Mouse (Mus musculus) adrenal gland, postnatal 4 days (tissue): Measurements from ENCODE around the gene Tpm1. TPM values are rescaled to one million over a fixed set of nuclear protein-coding genes. Genes with fewer than 3 reads are reported as not detected.

ENCODE experiments used
- DNase-seq, 2 experiments: peaks; one replicate each; pipeline ENCODE4 v3.0.0; 2021 to 2022; ENCODE audit warnings: low spot score in 2 of 2, mixed read lengths in 2 of 2
- total RNA-seq, 2 experiments: library from RNA; stranded (reverse); gene quantifications; 2 replicates each; pipeline ENCODE4 v1.2.3; 2021

The Tpm1 gene
- total RNA-seq, 2 experiments from 2014 or later, result 322 to 392 TPM

GRCm38 (mm10) chr9:67029518-67029917, 19.7 kb downstream of the Tpm1 start:
- DNase-seq, result no peak

DNA sequence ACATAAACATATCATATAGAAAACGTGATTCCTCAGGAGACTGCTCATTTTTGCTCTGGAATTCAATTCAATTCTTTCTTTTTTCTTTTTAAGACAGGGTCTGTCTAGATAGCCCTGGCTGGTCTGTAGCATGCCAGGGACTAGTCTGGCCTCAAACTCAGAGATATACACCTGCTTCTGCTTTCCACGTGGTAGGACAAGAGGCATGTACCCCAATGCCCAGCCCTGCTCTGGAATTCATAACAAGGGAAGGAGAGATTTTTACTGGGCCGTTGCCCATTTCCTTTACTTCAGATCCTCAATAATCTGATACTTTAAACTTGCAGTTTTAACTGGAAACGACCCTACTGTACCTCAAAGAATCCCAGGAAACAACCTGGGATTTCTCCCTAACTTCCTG, 20.3 kb downstream of the Tpm1 start:
- no peak for DNase-seq

- DNase-seq, result no peak
These were observed 21.0 kb downstream of the Tpm1 start for GRCm38 (mm10) chr9:67028133-67028724.

- DNase-seq, result no peak
These were observed 22.3 kb downstream of the Tpm1 start for GRCm38 (mm10) chr9:67026890-67027289.

GRCm38 (mm10) chr9:67026061-67026460, 23.1 kb downstream of the Tpm1 start:
- no peak for DNase-seq

DNA sequence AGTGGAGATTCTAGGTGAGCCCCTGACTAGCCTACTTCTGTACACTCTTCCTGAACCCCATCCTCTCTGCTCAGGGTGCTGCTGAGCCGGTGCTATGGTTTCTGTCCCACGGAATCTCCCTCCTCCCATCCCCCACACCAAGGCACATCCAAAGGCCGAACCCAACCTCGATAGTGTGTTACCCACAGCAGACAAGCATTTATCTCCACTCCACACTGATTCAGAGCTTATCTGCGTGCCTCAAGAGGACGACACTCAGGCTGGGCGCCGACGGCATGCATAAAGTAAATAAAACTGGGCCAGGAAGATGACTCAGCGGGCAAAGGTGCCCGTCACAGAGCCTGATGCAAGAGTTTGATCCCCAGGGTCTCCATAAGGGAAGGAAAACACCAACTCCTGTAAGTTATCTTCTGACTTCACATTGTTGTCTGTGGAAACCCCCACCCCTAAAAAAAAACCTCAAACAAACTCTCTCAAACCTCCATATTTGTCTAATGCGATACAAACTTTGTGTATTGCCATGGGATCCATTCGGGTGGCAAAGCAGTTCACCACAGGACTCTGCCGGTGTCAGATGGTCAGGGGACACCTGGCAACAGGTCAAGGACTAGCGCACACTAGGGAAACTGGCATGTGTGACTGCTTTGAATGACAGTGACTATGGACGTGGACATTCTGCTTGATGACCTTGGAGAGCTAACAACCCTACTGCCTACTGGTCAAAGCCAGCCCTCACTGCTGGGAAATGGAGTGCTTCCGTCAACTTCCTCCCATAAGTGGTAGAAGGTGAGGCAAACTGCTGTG, 24.1 kb downstream of the Tpm1 start:
- peak in 1 of 2 experiments; percentile 44 for DNase-seq

GRCm38 (mm10) chr9:67023371-67023770, 25.8 kb downstream of the Tpm1 start:
- no peak for DNase-seq

- peak in 1 of 2 experiments; percentile 34 for DNase-seq
These were observed 29.1 kb downstream of the Tpm1 start for GRCm38 (mm10) chr9:67020063-67020462.

- DNase-seq, result no peak
These were observed 35.7 kb downstream of the Tpm1 start for GRCm38 (mm10) chr9:67013501-67013900.

- DNase-seq, result no peak
These were observed 36.7 kb downstream of the Tpm1 start for GRCm38 (mm10) chr9:67012470-67012869.

DNA sequence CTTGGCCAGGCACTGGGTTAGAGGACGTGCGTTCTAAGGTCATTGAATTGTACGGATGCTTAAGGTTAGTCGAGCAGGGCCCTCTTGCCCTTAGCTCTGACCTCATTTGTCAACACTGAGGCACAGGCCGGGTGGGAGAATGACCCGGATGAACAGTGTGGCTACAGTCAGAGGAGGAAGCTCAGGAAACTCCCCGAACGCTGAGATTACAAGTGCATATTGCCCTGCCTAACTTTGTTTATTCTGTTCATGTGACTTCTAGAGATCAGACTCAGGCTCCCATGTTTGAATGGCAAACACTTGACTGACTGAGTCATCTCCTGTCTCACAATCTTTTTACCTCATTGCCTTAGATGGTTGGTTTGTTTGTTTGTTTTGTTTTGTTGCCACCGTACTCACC, 37.7 kb downstream of the Tpm1 start:
- DNase-seq, result no peak

DNA sequence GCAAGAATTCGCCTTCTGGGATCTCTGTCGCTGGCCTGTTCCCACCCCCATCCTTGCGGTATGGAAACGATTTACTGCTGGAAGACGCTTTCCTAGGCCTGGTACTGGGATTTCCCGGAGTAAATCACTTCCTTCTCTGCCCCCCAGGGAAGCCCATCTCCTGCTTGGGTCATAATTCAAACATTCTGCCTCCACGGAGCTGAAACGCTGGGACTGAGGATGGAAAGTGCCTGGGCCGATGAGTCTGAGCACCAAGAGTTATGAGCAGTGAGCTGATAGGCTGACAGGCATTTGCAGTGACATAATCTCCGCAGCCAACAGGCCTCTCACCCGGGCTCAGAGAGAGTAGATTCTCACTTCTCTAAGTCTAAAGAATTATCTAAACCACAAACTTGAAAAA, 40.4 kb downstream of the Tpm1 start:
- no peak for DNase-seq

- DNase-seq, result no peak
These were observed 42.8 kb downstream of the Tpm1 start for GRCm38 (mm10) chr9:67006376-67006775.

DNA sequence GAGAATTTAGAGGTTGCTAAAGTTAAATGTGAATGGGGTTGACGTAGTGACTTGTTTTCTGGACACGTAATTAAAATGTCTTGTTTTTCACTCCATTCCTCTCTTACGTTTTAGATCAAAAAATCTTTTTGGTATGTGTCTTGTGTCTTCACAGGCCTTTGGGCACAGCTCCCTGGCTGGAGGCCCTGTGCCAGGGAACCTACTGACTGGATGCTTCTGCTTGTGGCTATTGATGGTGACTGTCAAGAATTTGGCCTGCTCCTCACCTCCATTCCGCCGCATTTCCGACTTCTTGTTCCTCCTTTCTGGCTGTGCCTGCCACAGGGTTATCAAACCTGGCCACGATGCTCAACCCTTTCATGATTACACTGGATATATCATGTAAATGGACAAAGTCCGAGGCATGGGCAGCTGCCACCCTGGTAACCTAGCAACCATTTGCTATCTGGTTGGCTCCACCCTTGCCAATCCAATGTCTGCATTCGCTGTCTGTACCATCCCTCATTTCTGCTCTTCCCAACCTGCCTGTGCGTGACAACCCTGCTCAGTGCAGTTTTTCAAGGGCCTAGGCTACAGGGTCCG, 44.0 kb downstream of the Tpm1 start:
- DNase-seq, result no peak

DNA sequence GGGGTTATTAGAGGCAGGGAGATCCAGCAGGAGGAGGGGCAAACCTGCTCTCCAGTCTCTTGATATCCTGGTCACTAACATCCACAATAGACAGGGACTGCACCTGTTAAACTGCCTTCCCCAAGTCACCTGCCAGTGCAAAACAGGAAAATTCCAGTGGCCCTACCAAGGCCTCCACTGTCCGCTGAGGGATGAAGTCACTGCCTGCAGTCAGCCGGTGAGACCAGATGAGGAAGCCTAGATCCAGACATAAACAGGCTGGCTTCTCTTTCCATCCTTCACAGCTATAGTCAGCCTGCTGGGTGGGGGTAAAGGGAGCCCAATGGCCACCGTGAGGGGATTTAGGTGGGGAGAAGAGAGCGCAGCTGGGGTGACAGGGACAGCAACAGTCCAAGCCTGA, 45.5 kb downstream of the Tpm1 start:
- no peak for DNase-seq

- no peak for DNase-seq
These were observed 46.0 kb downstream of the Tpm1 start for GRCm38 (mm10) chr9:67003156-67003555.

- no peak for DNase-seq
These were observed 47.7 kb downstream of the Tpm1 start for GRCm38 (mm10) chr9:67001506-67001905.

- peak; percentile 45 to 57 for DNase-seq
These were observed 48.2 kb downstream of the Tpm1 start for GRCm38 (mm10) chr9:67001050-67001449.

DNA sequence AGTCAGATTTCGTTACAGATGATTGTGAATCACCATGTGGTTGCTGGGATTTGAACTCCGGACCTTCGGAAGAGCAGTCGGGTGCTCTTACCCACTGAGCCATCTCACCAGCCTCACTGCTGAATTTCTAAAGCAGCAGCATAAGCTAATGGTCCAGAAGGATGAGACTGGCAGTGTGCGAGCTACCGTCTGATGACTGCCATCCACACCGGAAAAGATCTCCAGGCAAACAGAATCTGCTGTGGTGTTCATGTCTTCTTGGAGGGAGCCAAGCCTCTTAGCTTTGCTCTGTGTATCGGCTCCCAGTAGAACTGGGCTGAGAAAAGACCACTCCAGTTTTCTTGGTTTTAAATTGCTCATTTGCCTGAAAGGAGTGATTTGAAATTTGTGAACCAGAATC, 49.5 kb downstream of the Tpm1 start:
- no peak for DNase-seq

DNA sequence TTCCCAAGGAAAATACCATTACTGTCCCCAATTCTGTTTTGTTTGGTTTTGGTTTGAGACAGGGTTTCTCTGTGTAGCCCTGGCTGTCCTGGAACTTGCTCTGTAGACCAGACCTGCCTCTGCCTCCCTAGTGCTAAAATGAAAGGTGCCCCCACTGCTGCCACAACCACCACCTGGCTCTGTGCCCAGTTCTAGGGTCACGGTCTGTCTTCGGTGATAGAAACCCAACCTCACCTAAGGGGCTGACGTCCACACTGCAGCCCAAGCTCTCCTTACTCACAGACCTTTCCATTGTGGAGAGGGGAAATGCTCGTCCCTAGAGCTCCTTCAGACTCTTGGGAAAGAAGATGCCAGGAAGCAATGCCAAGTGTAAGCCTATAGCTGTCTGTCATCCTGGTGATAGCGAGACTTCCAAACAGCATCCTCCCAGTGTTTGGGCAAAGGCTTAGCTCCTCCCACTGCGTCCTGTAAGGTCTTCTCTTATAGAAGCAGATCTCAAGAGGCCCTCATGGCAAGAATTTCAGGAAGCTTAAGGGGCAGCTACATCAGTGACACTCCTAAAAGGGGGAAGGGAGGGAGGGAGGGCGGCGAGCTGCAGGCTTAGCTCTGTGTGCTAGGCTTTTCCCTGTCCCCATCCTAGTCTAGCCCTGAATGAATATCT, 57.3 kb downstream of the Tpm1 start:
- no peak for DNase-seq

GRCm38 (mm10) chr9:66991021-66991749, 58.0 kb downstream of the Tpm1 start:
- DNase-seq, result no peak
